Mouse (Mus musculus): ENCODE measurements around the gene Sall4.

DNA sequence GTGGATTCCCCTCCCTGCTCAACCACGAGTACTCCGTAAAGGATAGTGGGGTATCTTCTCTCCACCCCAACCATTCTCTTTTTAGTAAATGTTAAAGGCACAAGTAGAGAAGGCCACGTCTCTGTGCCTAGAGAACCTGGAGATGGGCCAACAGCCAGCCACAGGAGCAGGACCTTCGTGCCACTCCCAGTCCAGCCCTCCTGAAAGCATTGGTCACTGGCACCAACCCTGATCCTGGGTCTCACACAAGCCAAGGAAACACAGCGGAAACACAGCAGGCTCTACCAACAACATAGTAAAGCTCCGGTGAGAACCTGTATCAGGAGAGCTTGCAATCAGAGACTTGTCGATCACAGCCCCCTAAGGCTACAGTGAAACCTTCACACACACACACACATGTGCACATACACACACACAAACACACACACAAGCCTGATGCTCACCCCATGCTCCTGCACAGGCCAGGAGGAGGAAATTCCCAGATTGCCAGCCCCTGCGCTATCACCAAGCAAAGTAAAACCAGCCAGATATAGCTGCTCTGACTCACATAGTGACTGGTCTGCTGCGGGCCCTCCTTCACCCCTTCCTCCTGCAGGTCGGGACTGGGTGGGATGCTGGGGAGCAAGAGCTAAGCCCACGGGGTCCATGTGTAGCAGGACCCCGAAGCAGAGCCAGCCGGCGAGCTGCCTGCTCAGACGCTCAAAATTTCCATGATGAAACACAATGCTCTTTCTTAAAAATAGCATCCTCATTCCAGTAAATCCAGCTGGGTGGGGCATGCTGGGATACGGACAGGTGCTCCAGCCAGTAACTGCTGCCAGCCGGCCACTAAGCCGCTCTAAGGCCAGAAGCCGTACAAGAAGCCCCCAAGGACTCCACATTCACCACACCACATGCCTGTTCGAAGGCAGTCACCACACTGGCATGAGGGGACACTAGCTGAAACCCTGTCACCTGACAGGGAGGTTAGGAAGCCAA lies 55.3 kb downstream of the Sall4 start:
- TF ChIP-seq CTCF (IDR thresholded peaks at IDR 0.05; ENCODE audit: borderline replicate concordance, insufficient read depth, low read depth, low read length) (no peak), POLR2A (IDR thresholded peaks at IDR 0.05; ENCODE audit: borderline replicate concordance, insufficient read depth, low read length) (no peak)

Measured in cerebellum, adult 2 months (tissue).